Mouse (Mus musculus) layer of hippocampus, adult 9-10 months (tissue): ENCODE results near the gene Gm5965.
"Not testable (repeated sequence)": the region's sequence is repeated elsewhere in the genome, so short reads cannot be mapped to it uniquely, and the experiment has no call there.

Source experiments
- DNase-seq: peaks from one replicate; pipeline ENCODE4 v3.0.0; 2022; ENCODE audit warnings: low spot score

The Gm5965 gene

DNA sequence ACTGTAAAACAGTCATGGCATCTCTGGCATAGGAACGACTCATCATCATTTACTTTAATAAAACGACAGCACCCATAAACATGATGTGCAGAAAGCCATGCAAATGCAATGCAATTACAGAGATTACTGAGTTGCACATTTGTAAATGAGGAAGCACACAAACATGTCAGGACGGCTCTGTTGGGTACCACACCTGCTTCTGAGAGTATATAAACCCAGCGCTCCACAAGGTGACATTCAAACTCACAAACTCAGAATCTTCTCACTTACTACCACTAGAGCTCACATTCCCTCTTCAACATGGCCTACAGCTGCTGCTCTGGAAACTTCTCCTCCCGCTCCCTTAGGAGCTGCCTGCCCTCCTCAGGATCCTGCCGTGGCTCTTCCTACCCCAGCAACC is at the start of gene Gm5965:
Gene Gm5965, plus strand, starts transcription at position 301 of the 400 bp plus-strand sequence.
- no peak for DNase-seq

DNA sequence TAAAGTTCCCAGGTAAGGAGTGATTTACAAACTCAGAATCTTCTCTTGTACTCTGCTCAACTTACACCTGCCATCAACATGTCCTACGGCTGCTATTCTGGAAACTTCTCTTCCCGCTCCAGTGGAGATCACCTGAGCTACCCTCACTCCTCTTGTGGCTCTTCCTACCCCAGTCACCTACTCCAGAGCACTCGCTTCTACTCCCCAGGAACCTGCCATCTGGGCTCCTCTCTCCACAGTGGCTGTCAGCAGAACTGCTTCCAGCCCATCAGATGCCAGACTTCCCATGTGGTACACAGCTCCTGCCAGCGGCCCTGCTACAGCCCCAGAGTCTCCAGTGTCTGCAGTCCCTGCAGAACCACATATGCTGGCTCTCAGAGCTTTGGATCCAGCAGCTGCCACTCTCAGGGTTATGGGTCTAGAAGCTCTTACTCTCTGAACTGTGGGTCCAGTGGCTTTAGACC is 48.9 kb upstream of the Gm5965 start, which contains the start of gene Krtap13-1:
Gene Krtap13-1, plus strand, starts transcription at position 51 of the 464 bp plus-strand sequence.
- no peak for DNase-seq

DNA sequence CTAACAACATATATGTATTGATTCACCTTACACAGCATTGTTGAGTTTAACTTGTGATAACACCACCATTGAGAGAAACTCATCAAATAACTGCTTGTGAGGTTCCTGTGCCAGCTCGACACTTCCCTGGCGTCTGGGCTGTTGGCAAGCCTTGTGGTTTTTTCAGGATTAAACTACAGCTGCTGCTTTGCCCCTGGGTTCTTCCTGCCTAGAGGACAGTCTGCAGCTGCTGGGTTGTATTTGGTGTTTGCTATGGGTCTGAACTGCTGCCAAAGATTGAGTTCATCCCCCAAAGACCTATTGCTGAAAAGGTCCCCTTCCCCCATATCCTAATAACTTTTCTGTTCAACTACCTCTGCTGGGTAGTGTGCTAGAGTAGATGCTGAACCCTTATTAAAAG is 42.3 kb upstream of the Gm5965 start:
- no peak for DNase-seq

DNA sequence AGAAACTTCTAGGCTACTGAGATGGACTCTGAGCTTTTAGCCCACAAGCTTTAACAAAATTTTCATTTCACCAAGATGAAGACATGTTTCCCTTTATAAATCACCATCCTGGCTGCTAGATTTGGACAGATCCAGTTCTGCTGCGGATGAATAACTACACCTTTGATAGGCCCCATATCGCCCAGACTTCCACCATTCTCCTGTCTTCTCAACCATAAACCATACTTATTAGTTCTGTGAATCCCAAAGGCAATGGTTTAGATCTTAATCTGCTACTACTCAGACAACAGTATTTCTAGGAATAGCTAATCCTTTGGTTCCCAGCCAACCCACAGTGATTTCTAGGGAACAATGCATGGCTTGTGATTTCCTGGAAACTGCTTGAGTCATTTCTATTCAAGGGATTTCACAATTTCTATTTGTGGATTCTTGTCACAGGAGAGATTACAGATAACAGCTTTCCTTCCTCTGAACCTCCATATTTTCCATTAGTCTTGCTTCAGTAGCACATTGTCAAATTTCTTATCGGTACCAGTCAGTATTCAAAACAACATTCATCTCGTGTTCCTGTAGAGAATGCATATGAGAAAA is 32.9 kb upstream of the Gm5965 start:
- no peak for DNase-seq

DNA sequence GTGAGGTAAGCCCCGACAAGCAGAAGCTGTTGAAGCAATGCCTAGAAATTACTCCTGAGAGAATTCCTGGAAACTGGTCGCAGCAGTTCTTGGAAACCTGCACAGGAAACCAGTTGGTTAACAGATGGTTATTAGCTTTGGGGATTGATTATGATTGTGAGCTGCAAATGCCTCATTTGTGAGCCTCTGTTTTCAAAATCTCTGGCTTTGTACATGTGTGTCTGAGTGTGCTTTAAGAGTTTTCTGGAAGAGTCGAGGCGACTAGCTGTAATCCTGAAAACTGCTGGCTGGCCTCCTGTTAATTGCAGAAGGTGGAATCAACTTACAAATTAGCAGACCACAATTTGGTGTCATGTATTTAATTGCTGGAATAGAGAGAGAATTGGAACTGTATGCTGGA is 29.8 kb upstream of the Gm5965 start:
- peak; percentile 4 for DNase-seq

DNA sequence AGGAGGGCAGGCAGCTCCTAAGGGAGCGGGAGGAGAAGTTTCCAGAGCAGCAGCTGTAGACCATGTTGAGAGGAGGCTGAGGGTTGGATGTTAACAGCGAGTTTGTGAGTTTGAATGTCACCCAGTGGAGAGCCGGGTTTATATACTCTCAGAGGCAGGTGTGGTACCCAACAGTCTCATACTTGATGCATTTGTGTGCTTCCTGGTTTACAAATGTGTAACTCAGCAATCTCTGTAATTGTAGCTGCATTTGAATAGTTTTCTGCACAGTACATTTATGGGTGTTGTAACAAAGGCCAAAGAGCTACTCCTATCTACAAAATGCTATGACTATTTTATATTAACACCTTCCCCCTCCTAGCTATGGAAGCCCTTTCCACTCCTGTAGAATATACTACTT is 26.2 kb upstream of the Gm5965 start, which contains the start of gene Krtap13:
Gene Krtap13, minus strand, starts transcription at position 101 of the 400 bp plus-strand sequence.
- DNase-seq: not testable (repeated sequence)

DNA sequence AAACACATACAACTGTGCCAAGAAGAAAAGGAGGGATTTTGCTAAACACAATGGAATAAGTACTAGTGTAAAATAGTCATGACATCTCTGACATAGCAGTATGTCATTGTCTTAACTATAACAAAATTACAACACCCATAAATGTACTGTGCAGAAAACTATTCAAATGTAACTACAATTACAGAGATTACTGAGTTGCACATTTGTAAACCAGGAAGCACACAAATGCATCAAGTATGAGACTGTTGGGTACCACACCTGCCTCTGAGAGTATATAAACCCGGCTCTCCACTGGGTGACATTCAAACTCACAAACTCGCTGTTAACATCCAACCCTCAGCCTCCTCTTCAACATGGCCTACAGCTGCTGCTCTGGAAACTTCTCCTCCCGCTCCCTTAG is 19.1 kb upstream of the Gm5965 start, which contains the start of gene 2310034C09Rik:
Gene 2310034C09Rik, plus strand, starts transcription at position 301 of the 400 bp plus-strand sequence.
- DNase-seq: not testable (repeated sequence)

DNA sequence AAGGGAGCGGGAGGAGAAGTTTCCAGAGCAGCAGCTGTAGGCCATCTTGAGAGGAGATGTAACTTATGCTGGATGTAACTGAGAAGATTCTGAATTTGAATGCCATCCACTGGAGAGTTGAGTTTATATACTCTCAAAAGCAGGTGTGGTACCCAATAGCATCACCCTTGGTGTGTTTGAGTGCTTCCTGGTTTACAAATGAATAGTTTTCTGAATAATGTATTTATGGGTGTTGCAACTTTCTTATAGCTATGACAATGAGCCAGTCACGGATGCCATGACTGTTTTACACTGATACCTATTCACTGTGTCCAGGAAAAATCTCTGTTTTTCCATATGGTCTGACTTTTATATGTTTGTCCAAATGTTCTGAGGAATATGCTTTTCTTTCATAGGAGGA is 3.6 kb upstream of the Gm5965 start, which contains the start of gene 2310057N15Rik:
Gene 2310057N15Rik, minus strand, starts transcription at position 101 of the 400 bp plus-strand sequence.
- DNase-seq: no peak

DNA sequence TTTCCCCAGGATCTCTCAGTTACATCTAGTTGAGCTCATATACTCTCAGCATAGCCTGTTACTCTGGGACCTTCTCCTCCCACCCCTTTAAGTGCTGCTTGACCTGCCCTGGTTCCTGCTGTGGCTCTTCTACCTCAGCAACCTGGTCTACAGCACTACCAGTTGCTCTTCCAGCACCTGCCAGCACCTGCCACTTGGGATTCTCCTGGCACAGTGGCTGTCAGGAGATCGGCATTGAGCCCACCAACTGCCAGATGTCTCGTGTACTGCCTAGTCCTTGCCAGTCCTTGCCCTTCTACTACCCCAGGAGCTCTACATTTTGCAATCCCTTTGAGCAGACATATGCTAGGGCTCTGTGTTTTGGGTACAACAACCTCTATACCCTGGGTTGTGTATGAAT is 9.1 kb downstream of the Gm5965 start:
- DNase-seq: no peak

DNA sequence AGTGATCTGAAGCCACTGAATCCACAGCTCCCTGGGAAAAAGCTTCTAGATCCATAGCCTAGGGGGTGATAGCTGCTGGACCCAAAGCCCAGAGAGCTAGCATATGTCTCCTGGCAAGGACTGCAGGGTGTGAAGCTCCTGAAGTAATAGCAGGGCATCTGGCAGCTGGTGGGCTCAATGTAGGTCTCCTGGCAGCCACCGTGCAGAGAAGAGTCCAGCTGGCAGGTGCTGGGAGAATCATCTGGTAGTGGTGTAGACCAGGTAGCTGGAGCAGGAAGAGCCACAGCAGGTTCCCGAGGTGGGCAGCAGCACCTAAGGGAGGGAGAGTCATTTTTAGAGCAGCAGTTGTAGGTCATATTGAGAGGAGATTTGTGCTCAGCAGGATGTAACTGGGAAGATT is 34.1 kb downstream of the Gm5965 start, which contains the start of gene Gm20741:
Gene Gm20741, minus strand, starts transcription at position 394 of the 400 bp plus-strand sequence.
- DNase-seq: no peak

DNA sequence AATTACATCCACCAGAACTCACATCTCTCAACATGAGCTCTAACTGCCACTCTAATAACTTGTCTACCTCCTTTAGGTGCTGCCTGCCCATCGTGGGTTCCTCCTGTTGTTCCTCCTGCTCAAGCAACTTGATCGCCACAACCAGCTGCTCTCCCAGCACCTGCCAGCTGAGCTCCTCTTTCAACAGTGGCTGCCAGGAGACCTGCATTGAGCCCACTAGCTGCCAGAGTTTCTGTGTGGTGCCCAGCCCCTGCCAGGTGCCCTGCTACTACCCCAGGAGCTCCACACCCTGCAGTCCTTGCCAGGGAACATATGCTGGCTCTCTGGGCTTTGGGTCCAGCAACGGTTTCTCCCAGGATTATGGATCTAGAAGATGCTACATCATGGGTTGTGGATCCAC is 42.4 kb downstream of the Gm5965 start, which contains the start of gene Krtap15:
Gene Krtap15, plus strand, starts transcription at position 150 of the 400 bp plus-strand sequence.
- DNase-seq: no peak

DNA sequence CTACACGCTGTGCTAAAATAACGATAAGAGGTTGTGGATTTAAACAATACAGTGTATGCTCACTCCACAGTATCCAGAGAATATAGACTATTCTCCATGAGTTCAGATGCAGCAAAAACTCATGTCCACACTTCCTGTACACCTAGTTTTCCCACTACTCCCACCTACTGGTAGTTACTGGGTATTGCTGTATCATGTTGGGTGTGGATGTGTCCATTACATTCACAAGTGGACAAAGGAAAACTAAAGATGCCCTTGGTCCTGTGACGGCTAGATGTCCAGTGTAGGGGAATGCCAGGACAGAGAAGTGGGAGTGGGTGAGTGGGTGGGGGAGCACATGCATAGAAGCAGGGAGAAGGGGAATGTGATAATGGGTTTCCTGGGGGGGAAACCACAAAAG is 46.0 kb downstream of the Gm5965 start:
- peak; percentile 10 for DNase-seq

DNA sequence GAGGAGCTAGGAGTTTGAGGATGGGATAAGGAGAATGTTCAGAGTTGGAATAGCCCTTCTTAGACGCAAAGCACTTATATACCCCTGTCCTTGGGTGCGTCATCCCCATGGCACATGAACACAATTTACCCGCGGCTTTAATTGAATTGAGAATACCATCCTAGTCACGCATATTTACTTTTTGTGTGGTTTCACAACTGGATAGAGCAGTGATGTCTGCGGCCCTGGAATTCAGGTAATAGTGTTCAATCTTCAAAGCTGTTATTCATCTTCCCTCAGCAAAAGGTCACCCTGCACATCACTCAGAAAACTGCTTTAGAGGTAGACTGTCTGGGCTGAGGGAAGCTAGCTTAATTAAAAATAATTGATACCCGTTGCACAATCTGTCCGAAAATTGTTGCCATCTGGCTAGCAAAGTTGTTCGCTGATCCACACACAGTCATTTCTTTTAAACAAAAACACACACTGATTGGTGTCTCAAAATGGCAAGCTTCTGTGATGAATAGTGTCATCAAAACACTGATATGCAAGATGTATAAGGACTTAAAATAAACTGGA is 48.5 kb downstream of the Gm5965 start, which contains the start of gene Krtap14:
Gene Krtap14, minus strand, starts transcription at position 51 of the 558 bp plus-strand sequence.
- no peak for DNase-seq

DNA sequence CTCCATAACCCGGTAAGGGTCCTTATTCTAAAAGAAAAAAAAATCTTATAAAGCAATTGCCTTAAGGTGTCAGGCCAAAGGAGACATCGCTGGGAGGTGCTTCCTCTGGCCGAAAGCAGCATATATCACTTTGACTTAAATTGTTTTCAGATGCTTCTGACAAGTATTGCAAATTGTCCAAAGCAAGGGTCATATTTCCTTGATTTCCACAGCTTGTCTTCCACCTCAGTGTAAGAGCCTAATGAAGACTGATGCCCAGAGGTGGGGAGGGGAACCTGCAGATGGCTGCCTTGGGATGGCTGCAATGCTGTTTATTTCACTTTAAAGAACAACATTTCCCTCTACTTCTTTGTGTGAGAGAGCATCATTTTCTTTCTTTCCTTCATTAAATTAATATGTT is 49.3 kb downstream of the Gm5965 start:
- DNase-seq: no peak
